Mouse (Mus musculus): Measurements from ENCODE around the gene Catsperg1. TPM values are rescaled to one million over a fixed set of nuclear protein-coding genes. Genes with fewer than 3 reads are reported as not detected.
"Not testable (repeated sequence)": the region's sequence is repeated elsewhere in the genome, so short reads cannot be mapped to it uniquely, and the experiment has no call there.

Gene Catsperg1
- total RNA-seq, 4 experiments from 2014 or later = 1.5 to 3.1 (median 2.1) TPM

DNA sequence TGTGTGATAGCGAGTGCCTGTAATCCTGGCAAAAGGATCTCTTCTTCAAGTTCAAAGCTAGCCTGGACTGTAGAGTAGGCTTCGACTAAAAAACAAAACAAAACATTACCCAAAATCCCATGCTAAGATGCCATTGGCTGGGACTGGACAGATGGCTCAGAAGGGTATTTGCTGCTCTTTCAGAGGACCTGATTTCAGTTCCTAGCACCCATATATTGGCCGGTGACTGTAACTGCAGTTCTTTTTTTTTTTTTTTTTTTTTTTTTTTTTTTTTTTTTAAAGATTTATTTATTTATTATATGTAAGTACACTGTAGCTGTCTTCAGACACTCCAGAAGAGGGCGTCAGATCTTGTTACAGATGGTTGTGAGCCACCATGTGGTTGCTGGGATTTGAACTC lies 74.6 kb downstream of the Catsperg1 start:
- DNase-seq (ENCODE audit: low spot score in 2 of 2) = not testable (repeated sequence)

DNA sequence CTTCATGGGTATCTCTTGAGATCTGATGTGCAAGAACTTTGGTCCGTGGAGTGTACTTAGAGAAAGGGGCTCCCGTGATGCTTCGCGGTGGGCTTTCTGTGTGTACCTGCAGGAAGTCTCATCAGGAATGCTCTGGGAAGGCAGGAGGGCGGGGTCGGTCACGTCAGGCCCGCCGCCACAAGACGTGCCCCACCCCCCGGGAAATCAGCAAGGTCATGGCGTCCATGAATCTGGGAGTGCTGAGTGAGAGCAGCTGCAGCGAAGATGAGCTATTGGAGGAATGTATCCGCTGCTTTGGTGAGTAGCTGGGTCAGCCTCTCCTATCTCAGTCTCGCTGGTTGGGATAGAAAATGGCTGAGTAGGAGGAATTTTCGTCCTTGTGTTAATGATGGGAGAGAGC lies 76.4 kb downstream of the Catsperg1 start:
- no peak for DNase-seq (ENCODE audit: low spot score in 2 of 2)

DNA sequence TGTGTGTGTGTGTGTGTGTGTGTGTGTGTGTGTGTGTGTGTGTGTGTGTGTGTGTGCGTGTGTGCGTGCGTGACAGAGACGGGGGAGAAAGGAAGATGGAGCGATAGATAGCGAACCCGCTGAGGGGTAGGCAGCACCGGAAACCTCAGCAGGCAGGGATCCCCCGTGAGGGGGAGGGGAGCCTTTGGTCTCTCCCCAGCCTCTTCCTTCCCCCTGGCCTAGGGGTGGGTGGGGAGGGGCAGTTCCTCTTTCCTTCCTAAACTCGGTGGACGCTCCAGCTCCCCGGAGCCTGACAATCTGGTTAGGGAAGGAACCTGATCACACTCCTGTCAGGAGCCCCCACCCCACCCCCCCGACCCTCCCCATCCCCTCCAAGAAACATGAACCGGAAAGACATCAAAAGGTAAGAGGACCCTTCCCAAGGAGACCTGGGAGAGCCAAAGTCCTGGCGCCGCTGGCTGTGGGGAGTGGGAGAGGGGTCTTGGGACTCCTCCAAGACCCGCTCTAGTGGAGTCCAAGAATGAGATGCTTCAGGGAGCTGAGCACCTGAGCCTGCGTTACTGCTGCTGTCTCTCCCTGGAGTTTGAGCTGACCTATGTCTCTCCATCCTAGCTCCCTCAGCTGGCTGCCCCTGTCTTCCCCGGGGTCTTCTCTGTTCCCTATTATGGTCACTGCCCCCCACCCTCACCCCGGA lies 79.0 kb downstream of the Catsperg1 start, which contains the start of gene Rasgrp4:
TSS of gene Rasgrp4 (plus strand) at position 159 of the 694 bp plus-strand sequence.
- no peak for DNase-seq (ENCODE audit: low spot score in 2 of 2)

DNA sequence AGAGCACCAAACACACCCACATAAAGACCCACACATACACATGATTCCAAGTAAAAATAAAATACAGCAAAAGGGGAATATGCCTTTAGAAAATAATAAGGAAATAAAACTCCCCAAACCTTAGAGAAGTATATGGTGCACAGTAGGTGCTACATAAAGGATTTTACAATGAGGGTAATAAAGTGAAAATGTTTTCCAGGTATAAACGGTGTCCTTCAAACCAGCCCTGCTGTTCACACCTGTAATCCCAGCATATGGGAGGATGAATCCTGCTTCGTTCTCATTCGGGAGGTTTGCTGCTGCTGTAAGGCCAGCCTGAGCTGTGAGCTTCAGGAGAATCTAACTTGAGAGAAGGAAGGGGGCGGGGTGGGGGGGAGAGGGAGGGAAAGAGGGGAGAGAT lies 79.6 kb downstream of the Catsperg1 start:
- DNase-seq (ENCODE audit: low spot score in 2 of 2) = no peak

Other genes with a start within 250 kb of the Catsperg1 start
- gene Eif3k, start 232.2 kb downstream of the Catsperg1 start, total RNA-seq (2022) = 100 to 1,000 TPM; 182 to 214 (median 197) TPM
- gene Map4k1, start 232.0 kb downstream of the Catsperg1 start, total RNA-seq (2022) = 1 to 10 TPM; 1.3 to 3.5 (median 1.7) TPM
- 10 to 100 TPM; 12.6 to 18.1 (median 15.2) TPM for gene Ryr1, start 88.9 kb downstream of the Catsperg1 start, total RNA-seq (2022)
- gene Rasgrp4, start 79.2 kb downstream of the Catsperg1 start, total RNA-seq (2022) = 1 to 10 TPM in 1 of 4 experiments, under 1 TPM in 3; 0.72 to 2.3 (median 0.93) TPM
- 10 to 100 TPM; 27.9 to 32.4 (median 29.9) TPM for gene Fam98c, start 57.8 kb downstream of the Catsperg1 start, total RNA-seq (2022)
- gene Ggn, start 43.8 kb downstream of the Catsperg1 start, total RNA-seq (2022) = 1 to 10 TPM in 2 of 4 experiments, under 1 TPM in 2; 0.69 to 1.4 (median 0.88) TPM
- gene Spred3, start 43.6 kb downstream of the Catsperg1 start, total RNA-seq (2022) = 10 to 100 TPM; 40.6 to 59.3 (median 47.8) TPM
- gene Psmd8, start 33.3 kb downstream of the Catsperg1 start, total RNA-seq (2022) = 100 to 1,000 TPM; 116 to 137 (median 132) TPM
- 1 to 10 TPM; 2.1 to 5.2 (median 3.2) TPM for gene Kcnk6, start 18.5 kb upstream of the Catsperg1 start, total RNA-seq (2022)
- gene Yif1b, start 24.3 kb upstream of the Catsperg1 start, total RNA-seq (2022) = 10 to 100 TPM; 43.8 to 51.5 (median 49.0) TPM
- gene 2200002D01Rik, start 34.4 kb upstream of the Catsperg1 start, total RNA-seq (2022) = 1 to 10 TPM in 1 of 4 experiments, under 1 TPM in 2, not detected in 1; 0.52 to 1.2 (median 0.92) TPM
- gene Spint2, start 67.9 kb upstream of the Catsperg1 start, total RNA-seq (2022) = 10 to 100 TPM; 22.3 to 30.6 (median 25.9) TPM
- gene Ppp1r14a, start 75.3 kb upstream of the Catsperg1 start, total RNA-seq (2022) = 10 to 100 TPM; 25.8 to 40.8 (median 33.5) TPM
- 100 to 1,000 TPM in 2 of 4 experiments, 10 to 100 TPM in 2; 91.6 to 116 (median 104) TPM for gene Dpf1, start 89.9 kb upstream of the Catsperg1 start, total RNA-seq (2022)

All from layer of hippocampus, adult 8-10 months (tissue).